Mouse (Mus musculus) MEL (cell line): ENCODE data around the gene Aplp1. TPM values are rescaled to one million over a fixed set of nuclear protein-coding genes. Genes with fewer than 3 reads are reported as not detected.

Source experiments
- DNase-seq: peaks from one replicate; pipeline ENCODE4 v3.0.0; 2011; ENCODE audit warnings: low read depth, low spot score
- H3K27ac ChIP-seq: 2 replicates; pipeline ENCODE4 v1.5.1; 2012; ENCODE audit warnings: low read depth, mild to moderate bottlenecking, control low read depth, low read length, moderate library complexity; ENCODE audit not compliant: control insufficient read depth
- H3K27me3 ChIP-seq, 2 experiments: fragments of 150-350 bp in 1 of 2; sonication (generic) in 1 of 2; 2 replicates each; pipeline ENCODE4 v1.6.1; 2012; ENCODE audit warnings: low read length in 2 of 2, mild to moderate bottlenecking in 2 of 2, improper control_type of control experiment in 1 of 2, moderate library complexity in 1 of 2; ENCODE audit not compliant: insufficient read depth in 2 of 2, control insufficient read depth in 1 of 2
- H3K36me3 ChIP-seq, 2 experiments: 2 replicates each; pipeline ENCODE4 v1.6.1; 2012 to 2014; ENCODE audit warnings: low read length in 2 of 2, improper control_type of control experiment in 1 of 2, inconsistent platforms in 1 of 2, mild to moderate bottlenecking in 1 of 2; ENCODE audit not compliant: insufficient read depth in 2 of 2, control insufficient read depth in 1 of 2
- H3K4me1 ChIP-seq, 2 experiments: fragments of 150-350 bp in 1 of 2; sonication (generic) in 1 of 2; 2 replicates each; pipeline ENCODE4 v1.6.1; 2012; ENCODE audit warnings: low read length in 2 of 2, improper control_type of control experiment in 1 of 2, mild to moderate bottlenecking in 1 of 2; ENCODE audit not compliant: insufficient read depth in 2 of 2, control insufficient read depth in 1 of 2
- H3K4me3 ChIP-seq, 2 experiments: fragments of 150-350 bp in 1 of 2; sonication (generic) in 1 of 2; 2 replicates each; pipeline ENCODE4 v1.5.1; 2012; ENCODE audit warnings: low read depth in 2 of 2, low read length in 2 of 2, mild to moderate bottlenecking in 2 of 2, moderate library complexity in 2 of 2, control low read depth in 1 of 2, improper control_type of control experiment in 1 of 2; ENCODE audit not compliant: control insufficient read depth in 1 of 2, insufficient read depth in 1 of 2
- H3K79me2 ChIP-seq: 2 replicates; pipeline ENCODE4 v1.6.1; 2012; ENCODE audit warnings: mild to moderate bottlenecking, low read length, moderate library complexity; ENCODE audit not compliant: control insufficient read depth, poor library complexity, insufficient read depth
- H3K9ac ChIP-seq: 2 replicates; pipeline ENCODE4 v1.6.1; 2012; ENCODE audit warnings: low read depth, mild to moderate bottlenecking, control low read depth, low read length, moderate library complexity; ENCODE audit not compliant: control insufficient read depth, poor library complexity, severe bottlenecking
- H3K9me3 ChIP-seq: fragments of 150-350 bp; sonication (generic); replicated peaks from 2 replicates; pipeline ENCODE4 v1.6.1; 2012; ENCODE audit warnings: mild to moderate bottlenecking, low read length, improper control_type of control experiment, moderate library complexity; ENCODE audit not compliant: insufficient read depth
- BHLHE40 ChIP-seq: IDR thresholded peaks from 2 replicates; pipeline ENCODE4 v1.6.1; 2012; ENCODE audit warnings: low read depth, mild to moderate bottlenecking, inconsistent platforms, low read length, improper control_type of control experiment, borderline replicate concordance
- CHD1 ChIP-seq: IDR thresholded peaks from 2 replicates; pipeline ENCODE4 v1.6.1; 2012; ENCODE audit warnings: low read depth, mild to moderate bottlenecking, inconsistent platforms, low read length, improper control_type of control experiment
- CHD2 ChIP-seq: IDR thresholded peaks from 2 replicates; pipeline ENCODE4 v1.6.1; 2011; ENCODE audit warnings: low read length, improper control_type of control experiment
- CTCF ChIP-seq, 3 experiments: IDR thresholded peaks in 2 of 3; conservative IDR thresholded peaks in 1 of 3; 2 replicates each; pipeline ENCODE4 v1.5.1; 2011 to 2012; ENCODE audit warnings: low read length in 3 of 3, low read depth in 2 of 3, mild to moderate bottlenecking in 2 of 3, improper control_type of control experiment in 1 of 3, inconsistent platforms in 1 of 3, mixed read lengths in 1 of 3, moderate library complexity in 1 of 3; ENCODE audit not compliant: control insufficient read depth in 1 of 3, insufficient read depth in 1 of 3, poor library complexity in 1 of 3, severe bottlenecking in 1 of 3
- ELF1 ChIP-seq: IDR thresholded peaks from 2 replicates; pipeline ENCODE4 v1.6.1; 2014; ENCODE audit warnings: low read depth, mild to moderate bottlenecking, inconsistent platforms, low read length, improper control_type of control experiment, moderate library complexity
- EP300 ChIP-seq, 2 experiments: IDR thresholded peaks; 2 replicates each; pipeline ENCODE4 v1.6.1; 2011; ENCODE audit warnings: improper control_type of control experiment in 2 of 2, low read length in 2 of 2, low read depth in 1 of 2, mild to moderate bottlenecking in 1 of 2
- ETS1 ChIP-seq: IDR thresholded peaks from 2 replicates; pipeline ENCODE4 v1.6.1; 2012; ENCODE audit warnings: low read depth, mild to moderate bottlenecking, inconsistent platforms, low read length, improper control_type of control experiment, moderate library complexity
- HCFC1 ChIP-seq: IDR thresholded peaks from 2 replicates; pipeline ENCODE4 v1.6.1; 2012; ENCODE audit warnings: low read depth, mild to moderate bottlenecking, inconsistent platforms, low read length, improper control_type of control experiment, moderate library complexity
- JUND ChIP-seq: IDR thresholded peaks from 2 replicates; pipeline ENCODE4 v1.6.1; 2011; ENCODE audit warnings: low read depth, mild to moderate bottlenecking, improper control_type of control experiment, low read length
- KAT2A ChIP-seq: conservative IDR thresholded peaks from 2 replicates; pipeline ENCODE4 v1.6.1; 2012; ENCODE audit warnings: low read depth, low read length, improper control_type of control experiment, inconsistent platforms
- MAFK ChIP-seq: IDR thresholded peaks from 2 replicates; pipeline ENCODE4 v1.6.1; 2011; ENCODE audit warnings: low read depth, mild to moderate bottlenecking, low read length, improper control_type of control experiment, borderline replicate concordance
- MAX ChIP-seq: IDR thresholded peaks from 2 replicates; pipeline ENCODE4 v1.6.1; 2011; ENCODE audit warnings: low read length, improper control_type of control experiment
- MAZ ChIP-seq: IDR thresholded peaks from 2 replicates; pipeline ENCODE4 v1.6.1; 2012; ENCODE audit warnings: low read depth, mild to moderate bottlenecking, inconsistent platforms, low read length, improper control_type of control experiment
- MEF2A ChIP-seq: IDR thresholded peaks from 2 replicates; pipeline ENCODE4 v1.6.1; 2014; ENCODE audit warnings: low read depth, mild to moderate bottlenecking, inconsistent platforms, low read length, improper control_type of control experiment; ENCODE audit not compliant: poor library complexity, insufficient replicate concordance, severe bottlenecking; ENCODE audit errors: extremely low read depth
- MXI1 ChIP-seq: IDR thresholded peaks from 2 replicates; pipeline ENCODE4 v1.6.1; 2011; ENCODE audit warnings: mild to moderate bottlenecking, low read depth, low read length, improper control_type of control experiment
- NELFE ChIP-seq: IDR thresholded peaks from 2 replicates; pipeline ENCODE4 v1.6.1; 2011; ENCODE audit warnings: low read depth, low read length, improper control_type of control experiment
- NRF1 ChIP-seq: IDR thresholded peaks from 2 replicates; pipeline ENCODE4 v1.6.1; 2014; ENCODE audit warnings: low read depth, mild to moderate bottlenecking, inconsistent platforms, low read length, improper control_type of control experiment, moderate library complexity; ENCODE audit not compliant: poor library complexity, insufficient read depth, severe bottlenecking
- POLR2A ChIP-seq, 2 experiments: IDR thresholded peaks; 2 replicates each; pipeline ENCODE4 v1.6.1; 2011 to 2012; ENCODE audit warnings: low read length in 2 of 2, mild to moderate bottlenecking in 2 of 2, control low read depth in 1 of 2, improper control_type of control experiment in 1 of 2, low read depth in 1 of 2, moderate library complexity in 1 of 2; ENCODE audit not compliant: control insufficient read depth in 1 of 2, insufficient read depth in 1 of 2, poor library complexity in 1 of 2
- POLR2AphosphoS2 ChIP-seq: IDR thresholded peaks from 2 replicates; pipeline ENCODE4 v1.6.1; 2011; ENCODE audit warnings: low read length, improper control_type of control experiment
- SMC3 ChIP-seq: IDR thresholded peaks from 2 replicates; pipeline ENCODE4 v1.6.1; 2011; ENCODE audit warnings: low read depth, low read length, improper control_type of control experiment
- TCF12 ChIP-seq: IDR thresholded peaks from 2 replicates; pipeline ENCODE4 v1.6.1; 2014; ENCODE audit warnings: low read depth, mild to moderate bottlenecking, inconsistent platforms, low read length, improper control_type of control experiment, moderate library complexity
- UBTF ChIP-seq: IDR thresholded peaks from 2 replicates; pipeline ENCODE4 v1.6.1; 2012; ENCODE audit warnings: low read depth, mild to moderate bottlenecking, inconsistent platforms, low read length, improper control_type of control experiment, moderate library complexity, borderline replicate concordance; ENCODE audit not compliant: insufficient read depth
- USF1 ChIP-seq: IDR thresholded peaks from 2 replicates; pipeline ENCODE4 v1.6.1; 2014; ENCODE audit warnings: low read depth, mild to moderate bottlenecking, inconsistent platforms, low read length, improper control_type of control experiment, moderate library complexity
- USF2 ChIP-seq, 2 experiments: IDR thresholded peaks; 2 replicates each; pipeline ENCODE4 v1.6.1; 2011 to 2012; ENCODE audit warnings: improper control_type of control experiment in 2 of 2, low read length in 2 of 2, borderline replicate concordance in 1 of 2, inconsistent platforms in 1 of 2, low read depth in 1 of 2, mild to moderate bottlenecking in 1 of 2; ENCODE audit not compliant: insufficient read depth in 1 of 2
- ZC3H11A ChIP-seq: IDR thresholded peaks from 2 replicates; pipeline ENCODE4 v1.6.1; 2012; ENCODE audit warnings: low read depth, mild to moderate bottlenecking, inconsistent platforms, low read length, improper control_type of control experiment
- ZMIZ1 ChIP-seq: IDR thresholded peaks from 2 replicates; pipeline ENCODE4 v1.6.1; 2012; ENCODE audit warnings: low read depth, mild to moderate bottlenecking, inconsistent platforms, low read length, improper control_type of control experiment, moderate library complexity
- ZNF384 ChIP-seq: IDR thresholded peaks from 2 replicates; pipeline ENCODE4 v1.6.1; 2012; ENCODE audit warnings: low read depth, mild to moderate bottlenecking, inconsistent platforms, low read length, improper control_type of control experiment
- polyA plus RNA-seq, 2 experiments: library from polyadenylated mRNA; stranded (reverse) in 1 of 2; unstranded in 1 of 2; fragments of >175 nt in 1 of 2; fragments of >200 nt in 1 of 2; gene quantifications; 2 replicates each; pipeline versions ENCODE4 v1.2.1 to v1.2.4; 2012; ENCODE audit warnings: low replicate concordance in 2 of 2, low read depth in 1 of 2; ENCODE audit not compliant: insufficient read length in 2 of 2, insufficient read depth in 1 of 2, missing spikeins in 1 of 2
- total RNA-seq: library from RNA; depleted of rRNA; stranded (reverse); fragments of 300-350 nt; gene quantifications from 2 replicates; pipeline ENCODE4 v1.2.3, GENCODE M21; 2012

Gene Aplp1
- total and polyA plus RNA-seq, 3 experiments = 1.9 to 7.1 TPM; not detected in 1

- H3K27ac ChIP-seq = peak overlapping the region; percentile 66
- H3K79me2 ChIP-seq = peaks cover 21% of the 10 kb centered on the region
- TF ChIP-seq POLR2A (IDR thresholded peaks at IDR 0.05; ENCODE audit: control insufficient read depth in 1 of 2, insufficient read depth in 1 of 2, low read depth in 1 of 2, low read length in 2 of 2, poor library complexity in 1 of 2) = no peak; a peak in 2 of 4 replicates
- peak; percentile 13; the same call in 1 of the 2 replicates for TF ChIP-seq ETS1
- TF ChIP-seq TCF12 = peak; percentile 22; the same call in 1 of the 2 replicates
- TF ChIP-seq NELFE = no peak; the same call in 1 of the 2 replicates
- peak; percentile 72 for TF ChIP-seq ELF1
- TF ChIP-seq HCFC1 = peak; percentile 78
- peak; percentile 58 for TF ChIP-seq MAX
- 0 out of 2 replicates have a peak, but pooled peaks have one; percentile 23 for TF ChIP-seq BHLHE40
- peak; percentile 1; the same call in 1 of the 2 replicates for TF ChIP-seq ZMIZ1
- TF ChIP-seq CHD1 = 0 out of 2 replicates have a peak, but pooled peaks have one; percentile 51
- TF ChIP-seq KAT2A = 0 out of 2 replicates have a peak, but pooled peaks have one; percentile 35
- no peak for TF ChIP-seq USF1
- TF ChIP-seq MAZ = peak; percentile 42; the same call in 1 of the 2 replicates
- peak; percentile 60 for TF ChIP-seq NRF1
- 0 out of 2 replicates have a peak, but pooled peaks have one; percentile 4 for TF ChIP-seq POLR2AphosphoS2
- no peak for TF ChIP-seq EP300 (IDR thresholded peaks at IDR 0.05; ENCODE audit: low read depth in 1 of 2, low read length in 2 of 2)
- H3K9me3 ChIP-seq = no peaks in the 10 kb centered on the region
- H3K4me3 ChIP-seq = peak overlapping the region; percentile 75 to 77
- H3K9ac ChIP-seq = peak overlapping the region; percentile 83
- peaks cover 5 to 19% of the 10 kb centered on the region in 2 experiments for H3K36me3 ChIP-seq
- no peaks in the 10 kb centered on the region for H3K27me3 ChIP-seq
- peaks cover 0 to 28% of the 10 kb centered on the region in 2 experiments; a peak in 3 of 4 replicates for H3K4me1 ChIP-seq
- peak; percentile 94 for DNase-seq
Measured at GRCm38 (mm10) chr7:30421890-30422435, 23.4 kb downstream of the Aplp1 start.

GRCm38 (mm10) chr7:30421175-30421889, 24.0 kb downstream of the Aplp1 start, which contains the start of gene Nfkbid:
Gene Nfkbid, plus strand, starts transcription at chr7:30421732.
- H3K9me3 ChIP-seq = no peaks in the 10 kb centered on the region
- H3K27ac ChIP-seq = peak within 1 kb of the TSS; percentile 92
- peak within 1 kb of the TSS; percentile 83 for H3K9ac ChIP-seq
- H3K27me3 ChIP-seq = no peaks in the 10 kb centered on the region
- peak; percentile 93 for DNase-seq
- peaks cover 21% of the 10 kb centered on the region for H3K79me2 ChIP-seq
- peaks cover 0 to 28% of the 10 kb centered on the region in 2 experiments; a peak in 3 of 4 replicates for H3K4me1 ChIP-seq
- peaks cover 2 to 19% of the 10 kb centered on the region in 2 experiments; a peak in 3 of 4 replicates for H3K36me3 ChIP-seq
- H3K4me3 ChIP-seq = peak within 1 kb of the TSS; percentile 75 to 77
- no peak for TF ChIP-seq MEF2A
- TF ChIP-seq UBTF = no peak
- no peak for TF ChIP-seq ELF1
- no peak for TF ChIP-seq EP300 (IDR thresholded peaks at IDR 0.05; ENCODE audit: low read depth in 1 of 2, low read length in 2 of 2)
- TF ChIP-seq ZMIZ1 = peak; percentile 94
- TF ChIP-seq USF1 = no peak
- TF ChIP-seq MAFK = no peak
- TF ChIP-seq USF2 (IDR thresholded peaks at IDR 0.05; ENCODE audit: borderline replicate concordance in 1 of 2, insufficient read depth in 1 of 2, low read depth in 1 of 2, low read length in 2 of 2) = no peak
- TF ChIP-seq JUND = no peak
- TF ChIP-seq SMC3 = no peak
- TF ChIP-seq CTCF (IDR thresholded peaks at IDR 0.05 in 2 of 3, conservative IDR thresholded peaks at IDR 0.05 in 1 of 3; ENCODE audit: control insufficient read depth in 1 of 3, insufficient read depth in 1 of 3, low read depth in 2 of 3, low read length in 3 of 3, poor library complexity in 1 of 3, severe bottlenecking in 1 of 3) = no peak
- TF ChIP-seq MAZ = peak; percentile 56; the same call in 1 of the 2 replicates
- no peak for TF ChIP-seq ZNF384
- peak; percentile 47; the same call in 1 of the 2 replicates for TF ChIP-seq ETS1
- TF ChIP-seq ZC3H11A = no peak
- no peak for TF ChIP-seq CHD1
- TF ChIP-seq POLR2AphosphoS2 = peak; percentile 84; the same call in 1 of the 2 replicates
- TF ChIP-seq CHD2 = no peak
- TF ChIP-seq MXI1 = peak; percentile 69
